22 mouse cellular contexts compared by ENCODE assay signal in genomic region chr4:56905507-56905906, GRCm38 (mm10). TPM values are rescaled to one million over a fixed set of nuclear protein-coding genes. Genes with fewer than 3 reads are reported as not detected.
A peak's percentile ranks its signal among the peaks of the same experiment; 100 is the strongest.
DNase-seq lines count a peak whose midpoint lies in the region; ATAC-seq and TF ChIP-seq lines count a peak whose summit lies in the region.
"Had no signal": no experiment of that assay in that cellular context is flagged by ENCODE, and none has a peak within 500 bp of the region (broad histone marks: within the 10 kb centered on the region; RNA-seq: fewer than 3 reads in every experiment).

No protein-coding gene starts in this region.

- H3K27ac ChIP-seq in CH12.LX (ENCODE audit: insufficient read depth, low read depth): peak overlapping the region; percentile 28; the same call in 1 of the 2 replicates
- H3K27ac ChIP-seq in heart, embryonic 10.5 days: no peak overlapping the region
- H3K27ac ChIP-seq: embryonic facial prominence, embryonic 15.5 days; forebrain, embryonic 10.5 days; gastrocnemius, adult 2 months; hindbrain, embryonic 13.5 days; hindbrain, postnatal 0 days had no signal

- no peak for TF ChIP-seq POLR2A in CH12.LX (IDR thresholded peaks at IDR 0.05; ENCODE audit: low read depth, low read length)

- peak; percentile 10 for DNase-seq in lung, postnatal 36 days
- no peak for DNase-seq in lung, postnatal 14 days
- DNase-seq in CH12.LX (ENCODE audit: extremely low read depth): peak; percentile 72
- DNase-seq in heart, embryonic 10.5 days (ENCODE audit: low spot score): no peak
- DNase-seq in adrenal gland, postnatal 10 days: no peak
- DNase-seq: adrenal gland, adult 8-10 months; cerebellum, adult 11-12 months; cerebellum, adult 9-11 months; embryo, embryonic 11 days; gastrocnemius, adult 2 months; gastrocnemius, postnatal 25 days; heart, adult 11 months; heart, postnatal 10 days had no signal

- no peak for TF ChIP-seq CTCF in CH12.LX (conservative IDR thresholded peaks at IDR 0.05 in 1 of 2, IDR thresholded peaks at IDR 0.05 in 1 of 2; ENCODE audit: low read depth in 2 of 2, low read length in 2 of 2)

- 93% methylated on average over 5 of the region's 5 CpGs for WGBS in heart, embryonic 10.5 days

- peak; percentile 73 for TF ChIP-seq EP300 in CH12.LX (IDR thresholded peaks at IDR 0.05; ENCODE audit: low read length)

- H3K27me3 ChIP-seq in CH12.LX (replicated peaks): no peaks in the 10 kb centered on the region
- no peaks in the 10 kb centered on the region for H3K27me3 ChIP-seq in heart, embryonic 10.5 days (ENCODE audit: insufficient read depth, poor library complexity, severe bottlenecking)
- H3K27me3 ChIP-seq: embryonic facial prominence, embryonic 15.5 days; hindbrain, embryonic 13.5 days had no signal

- H3K79me2 ChIP-seq in CH12.LX (replicated peaks; ENCODE audit: control insufficient read depth, extremely low read depth, insufficient read depth, poor library complexity, severe bottlenecking): no peaks in the 10 kb centered on the region

- TF ChIP-seq RAD21 in CH12.LX (IDR thresholded peaks at IDR 0.05; ENCODE audit: low read depth, low read length): no peak

- no peak overlapping the region for H3K4me2 ChIP-seq in CH12.LX (ENCODE audit: insufficient read depth, low read depth, poor library complexity, severe bottlenecking)
- H3K4me2 ChIP-seq: embryonic facial prominence, embryonic 15.5 days; hindbrain, embryonic 13.5 days had no signal

- peaks cover 3% of the 10 kb centered on the region for H3K9me3 ChIP-seq in CH12.LX (replicated peaks; ENCODE audit: low read length)
- 0 out of 2 replicates have a peak, but pooled peaks cover 3% of the 10 kb centered on the region for H3K9me3 ChIP-seq in heart, embryonic 10.5 days
- H3K9me3 ChIP-seq: embryonic facial prominence, embryonic 15.5 days; forebrain, embryonic 10.5 days; G1E; hindbrain, embryonic 13.5 days had no signal

- dilution Hi-C loops in CH12.LX (cut with MboI; ENCODE audit: extremely low pct_ligation_motif_present, extremely low pct_unique_long_range_greater_than_20kb, low sequenced_read_pairs): no loop called here

- H3K9ac ChIP-seq in CH12.LX (ENCODE audit: insufficient read depth, low read depth): no peak overlapping the region
- H3K9ac ChIP-seq: embryonic facial prominence, embryonic 15.5 days; hindbrain, embryonic 13.5 days had no signal

- ATAC-seq in megakaryocyte, adult 5-6 weeks (ENCODE audit: poor library complexity, severe bottlenecking): peak; percentile 69
- no peak for ATAC-seq in cerebellum, adult (ENCODE audit: insufficient number of reproducible peaks, low FRiP score, low TSS enrichment)
- ATAC-seq: forebrain, embryonic 14.5 days; hindbrain, postnatal 0 days had no signal

- H3K4me1 ChIP-seq in CH12.LX (ENCODE audit: control insufficient read depth in 1 of 2, insufficient read depth in 2 of 2): peaks cover 18 to 38% of the 10 kb centered on the region in 2 experiments
- H3K4me1 ChIP-seq in heart, embryonic 10.5 days: no peaks in the 10 kb centered on the region
- H3K4me1 ChIP-seq: embryonic facial prominence, embryonic 15.5 days; forebrain, embryonic 10.5 days; hindbrain, embryonic 13.5 days had no signal

- no peak overlapping the region for H3K4me3 ChIP-seq in CH12.LX (replicated peaks in 1 of 3; ENCODE audit: low read depth in 2 of 3, low read length in 2 of 3, poor library complexity in 1 of 3)
- H3K4me3 ChIP-seq in heart, embryonic 10.5 days: no peak overlapping the region
- H3K4me3 ChIP-seq: embryonic facial prominence, embryonic 15.5 days; erythroblast, embryonic 14.5 days; forebrain, embryonic 10.5 days; gastrocnemius, adult 2 months; hindbrain, embryonic 13.5 days had no signal

- in situ Hi-C loops in CH12.LX (cut with MboI; ENCODE audit: low pct_ligation_motif_present, low pct_unique_long_range_greater_than_20kb, low sequenced_read_pairs): no loop called here

- H3K36me3 ChIP-seq in CH12.LX (replicated peaks in 1 of 2; ENCODE audit: control insufficient read depth in 1 of 2, insufficient read depth in 1 of 2, low read length in 1 of 2): peaks cover 30 to 73% of the 10 kb centered on the region in 2 experiments
- peaks cover 79% of the 10 kb centered on the region for H3K36me3 ChIP-seq in heart, embryonic 10.5 days

TF ChIP-seq in CH12.LX, 34 proteins besides CTCF, POLR2A, EP300 and RAD21:
- no peak for TF ChIP-seq ELF1 (IDR thresholded peaks at IDR 0.05; ENCODE audit: low read depth, low read length)
- no peak for TF ChIP-seq POLR2AphosphoS2 (IDR thresholded peaks at IDR 0.05; ENCODE audit: low read depth, low read length)
- no peak for TF ChIP-seq RCOR1 (conservative IDR thresholded peaks at IDR 0.05; ENCODE audit: low read depth, low read length)
- TF ChIP-seq MXI1 (IDR thresholded peaks at IDR 0.05; ENCODE audit: low read depth, low read length): no peak
- no peak for TF ChIP-seq CHD1 (IDR thresholded peaks at IDR 0.05; ENCODE audit: low read depth, low read length)
- TF ChIP-seq UBTF (IDR thresholded peaks at IDR 0.05; ENCODE audit: low read depth, low read length): no peak
- TF ChIP-seq MAZ (IDR thresholded peaks at IDR 0.05; ENCODE audit: low read depth, low read length): no peak
- 0 out of 2 replicates have a peak, but pooled peaks have one; percentile 16 for TF ChIP-seq MYC (IDR thresholded peaks at IDR 0.05; ENCODE audit: low read depth, low read length)
- TF ChIP-seq IRF4 (IDR thresholded peaks at IDR 0.05; ENCODE audit: low read depth, low read length): peak; percentile 88
- no peak for TF ChIP-seq JUND (conservative IDR thresholded peaks at IDR 0.05; ENCODE audit: low read depth, low read length)

RNA-seq across cellular contexts. Expression of gene Ctnnal1, which starts 40.5 kb away (rescaled TPM):
- total RNA-seq in CH12.LX (2012; rRNA removed) (3.3 and 4.0 TPM in 2 replicates), CH12.LX (2014; rRNA removed) (5.2 and 5.3 TPM in 2 replicates)
- polyA plus RNA-seq in CH12.LX (2012; ENCODE audit: insufficient read length, low read depth): 4.2 and 4.9 TPM in 2 replicates
- total RNA-seq in megakaryocyte, adult 5-6 weeks (2015): 0.73 and 2.5 TPM in 2 replicates
- 1.7 and 1.9 TPM in 2 replicates for total RNA-seq in megakaryocyte, adult 5-6 weeks (2017)
- 18.2 and 23.2 TPM in 2 replicates for polyA plus RNA-seq in heart, embryonic 10.5 days (2016; fragmentation: Nextera tagmentation; extraction: Ambion mirVana)
- 10 to 100 TPM; 17.0 to 18.6 TPM for total RNA-seq in adrenal gland, postnatal 10 days (2021)

RNA-seq across cellular contexts. Expression of gene Tmem245, which starts 41.7 kb away (rescaled TPM):
- total RNA-seq in CH12.LX (2012; rRNA removed): 8.4 and 9.0 TPM in 2 replicates
- 4.0 and 4.4 TPM in 2 replicates for total RNA-seq in CH12.LX (2014; rRNA removed)
- 4.7 and 5.6 TPM in 2 replicates for polyA plus RNA-seq in CH12.LX (2012; ENCODE audit: insufficient read length, low read depth)
- total RNA-seq in megakaryocyte, adult 5-6 weeks (2015): 10.1 and 10.9 TPM in 2 replicates
- total RNA-seq in megakaryocyte, adult 5-6 weeks (2017): 4.6 and 10.0 TPM in 2 replicates
- 14.0 and 23.1 TPM in 2 replicates for polyA plus RNA-seq in heart, embryonic 10.5 days (2016; fragmentation: Nextera tagmentation; extraction: Ambion mirVana)
- 10 to 100 TPM; 33.4 to 45.3 TPM for total RNA-seq in adrenal gland, postnatal 10 days (2021)

Comparison
In these comparisons a context has a peak if more than half of its experiments do, and no peak if none do; other contexts are left out.
1. DNase-seq: peak in lung, postnatal 36 days (single experiment) and CH12.LX (single experiment); none in lung, postnatal 14 days (single experiment), heart, embryonic 10.5 days (single experiment) and adrenal gland, postnatal 10 days (single experiment).